Mouse (Mus musculus) liver, postnatal 0 days (tissue): Measurements from ENCODE around the gene Hrh3.

ENCODE experiments used
- CTCF ChIP-seq: sonication (generic); IDR thresholded peaks from 2 replicates; pipeline ENCODE4 v1.5.1; 2016; ENCODE audit warnings: antibody characterized with exemption, low read depth
- EP300 ChIP-seq: IDR thresholded peaks from 2 replicates; pipeline ENCODE4 v1.6.1; 2016; ENCODE audit warnings: antibody characterized with exemption, low read depth, mild to moderate bottlenecking

- TF ChIP-seq EP300 (no peak), CTCF (no peak)
These were observed 26.7 kb downstream of the Hrh3 start for GRCm38 (mm10) chr2:180077622-180078021.
